Mouse (Mus musculus) midbrain, embryonic 10.5 days (tissue): ENCODE measurements around the gene Pdpk1. TPM values are rescaled to one million over a fixed set of nuclear protein-coding genes. Genes with fewer than 3 reads are reported as not detected.

Experiments used
- DNase-seq: peaks from one replicate; pipeline ENCODE4 v3.0.0-alpha.2; 2017; ENCODE audit warnings: low spot score
- H3K27ac ChIP-seq: fragments of 300-500 bp; sonication (generic); replicated peaks from 2 replicates; pipeline ENCODE4 v1.5.1; 2016; ENCODE audit warnings: mild to moderate bottlenecking
- H3K27me3 ChIP-seq: fragments of 300-500 bp; sonication (generic); 2 replicates; pipeline ENCODE4 v1.6.1; 2016; ENCODE audit warnings: low read depth, mild to moderate bottlenecking; ENCODE audit not compliant: poor library complexity, severe bottlenecking
- H3K36me3 ChIP-seq: fragments of 300-500 bp; sonication (generic); 2 replicates; pipeline ENCODE4 v1.6.1; 2016; ENCODE audit warnings: mild to moderate bottlenecking, moderate library complexity
- H3K4me1 ChIP-seq: fragments of 300-500 bp; sonication (generic); 2 replicates; pipeline ENCODE4 v1.6.1; 2016
- H3K4me3 ChIP-seq: fragments of 300-500 bp; sonication (generic); 2 replicates; pipeline ENCODE4 v1.5.1; 2016; ENCODE audit warnings: mild to moderate bottlenecking, moderate library complexity
- H3K9me3 ChIP-seq: fragments of 300-500 bp; sonication (generic); replicated peaks from 2 replicates; pipeline ENCODE4 v1.6.1; 2016; ENCODE audit warnings: mild to moderate bottlenecking
- WGBS: fragments of 180-500 bp; shearing (Covaris S2); methylation state at CpG from one replicate; pipeline ENCODE4 v1.1.7; 2016; 5-methylcytosine and 5-hydroxymethylcytosine counted together
- polyA plus RNA-seq: library from polyadenylated mRNA; unstranded; fragments of >200 nt; fragmentation: Nextera tagmentation; extraction: Ambion mirVana; gene quantifications from 2 replicates; pipeline ENCODE4 v1.2.1, GENCODE M21; 2016

The Pdpk1 gene
- polyA plus RNA-seq, 1 experiment from 2014 or later, result 31.5 TPM

DNA sequence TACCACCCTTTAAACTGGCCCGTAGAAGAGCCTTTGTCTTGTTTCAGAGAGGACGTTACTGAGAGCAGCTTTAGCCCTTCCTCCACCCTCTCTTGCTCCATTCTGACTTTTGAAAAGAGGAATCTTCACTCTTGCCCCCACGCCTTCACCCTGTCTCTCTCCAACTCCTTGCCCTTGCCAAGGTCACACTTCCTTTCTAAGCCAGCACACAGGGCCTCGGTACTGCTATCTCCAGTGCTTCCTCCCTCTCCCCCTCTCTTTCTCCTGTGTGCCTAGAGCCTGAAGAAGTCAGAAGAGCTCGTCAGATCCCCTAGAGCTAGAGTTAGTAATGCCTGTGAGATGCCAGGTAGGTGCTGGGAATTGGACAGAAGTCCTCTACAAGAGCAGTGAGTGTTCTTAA, 20.0 kb upstream of the Pdpk1 start:
- peaks cover 21% of the 10 kb centered on the region for H3K36me3 ChIP-seq
- H3K9me3 ChIP-seq, result no peaks in the 10 kb centered on the region
- WGBS, result 82% methylated on average over 5 of the region's 5 CpGs
- H3K27ac ChIP-seq, result no peak overlapping the region
- no peak overlapping the region for H3K4me3 ChIP-seq
- DNase-seq, result no peak
- no peaks in the 10 kb centered on the region for H3K27me3 ChIP-seq
- H3K4me1 ChIP-seq, result peaks cover 21% of the 10 kb centered on the region

DNA sequence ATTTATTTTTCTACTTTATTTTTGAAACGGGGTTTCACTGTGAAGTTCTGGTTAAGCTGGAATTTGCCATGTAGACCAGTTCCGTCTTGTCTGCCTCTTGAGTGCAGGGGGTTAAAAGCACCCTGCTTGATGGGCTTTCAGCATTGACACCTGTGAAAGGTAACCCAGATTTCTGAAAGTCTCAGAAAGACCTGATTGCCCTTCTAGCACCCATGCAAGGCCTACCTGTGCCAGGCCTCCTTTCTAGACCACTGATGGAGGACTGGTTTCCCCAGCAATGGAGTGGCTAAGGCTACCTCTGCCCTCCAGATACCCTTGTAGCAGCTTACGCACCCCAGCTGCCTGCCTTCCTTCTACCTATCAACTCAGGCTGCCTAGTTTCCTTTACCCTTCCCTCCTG, 19.4 kb upstream of the Pdpk1 start:
- Histone ChIP-seq H3K4me1 (peaks cover 21% of the 10 kb centered on the region), H3K36me3 (peaks cover 27% of the 10 kb centered on the region), H3K27me3 (no peaks in the 10 kb centered on the region), H3K4me3 (peak overlapping the region; percentile 90), H3K27ac (peak overlapping the region; percentile 100), H3K9me3 (no peaks in the 10 kb centered on the region)
- DNase-seq, result no peak
- WGBS, result 71% methylated on average over 3 of the region's 3 CpGs

DNA sequence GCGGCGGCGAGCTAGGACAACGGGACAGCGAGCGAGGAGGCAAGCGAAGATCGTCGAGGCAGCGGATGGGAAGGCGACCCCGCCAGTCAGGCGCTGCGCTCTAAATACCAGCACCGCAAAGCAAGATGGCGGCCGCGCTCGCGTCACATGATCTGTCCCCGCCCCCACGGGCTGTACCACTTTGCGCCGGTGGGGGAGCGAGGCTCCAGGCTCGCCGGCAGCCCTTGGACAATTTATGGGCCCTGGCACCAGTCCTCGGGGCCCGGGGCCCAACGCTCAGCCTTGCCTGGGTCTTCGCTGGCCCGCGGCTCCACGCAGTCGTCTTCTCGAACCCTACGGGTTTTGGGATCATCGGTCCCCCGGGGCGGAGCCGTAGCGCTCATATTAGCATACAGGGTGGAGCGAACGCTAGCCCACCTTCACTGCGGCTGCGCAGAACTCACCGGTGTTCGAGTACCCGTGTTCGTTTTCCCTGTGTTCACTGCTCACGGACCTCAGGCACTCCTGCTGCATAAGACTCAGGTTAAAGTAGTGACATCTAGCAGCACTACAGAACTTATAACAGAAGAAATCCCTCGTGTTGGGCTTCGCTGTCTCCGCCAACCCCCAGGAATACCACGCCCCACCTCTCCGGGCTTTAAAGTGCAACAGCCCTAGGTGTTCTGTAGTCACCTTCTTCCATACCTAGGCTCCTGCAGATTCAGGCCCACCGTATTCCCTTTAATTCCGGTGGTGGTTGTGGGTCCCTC, 18.8 kb upstream of the Pdpk1 start, which contains the start of gene Atp6v0c:
TSS of gene Atp6v0c (minus strand) at position 386 of the 749 bp plus-strand sequence.
- DNase-seq, result peak; percentile 95
- Histone ChIP-seq H3K36me3 (peaks cover 33% of the 10 kb centered on the region), H3K9me3 (no peaks in the 10 kb centered on the region), H3K4me3 (peak within 1 kb of the TSS; percentile 90), H3K27ac (peak within 1 kb of the TSS; percentile 100), H3K27me3 (no peaks in the 10 kb centered on the region), H3K4me1 (peaks cover 27% of the 10 kb centered on the region)
- 1% methylated on average over 58 of the region's 58 CpGs for WGBS

DNA sequence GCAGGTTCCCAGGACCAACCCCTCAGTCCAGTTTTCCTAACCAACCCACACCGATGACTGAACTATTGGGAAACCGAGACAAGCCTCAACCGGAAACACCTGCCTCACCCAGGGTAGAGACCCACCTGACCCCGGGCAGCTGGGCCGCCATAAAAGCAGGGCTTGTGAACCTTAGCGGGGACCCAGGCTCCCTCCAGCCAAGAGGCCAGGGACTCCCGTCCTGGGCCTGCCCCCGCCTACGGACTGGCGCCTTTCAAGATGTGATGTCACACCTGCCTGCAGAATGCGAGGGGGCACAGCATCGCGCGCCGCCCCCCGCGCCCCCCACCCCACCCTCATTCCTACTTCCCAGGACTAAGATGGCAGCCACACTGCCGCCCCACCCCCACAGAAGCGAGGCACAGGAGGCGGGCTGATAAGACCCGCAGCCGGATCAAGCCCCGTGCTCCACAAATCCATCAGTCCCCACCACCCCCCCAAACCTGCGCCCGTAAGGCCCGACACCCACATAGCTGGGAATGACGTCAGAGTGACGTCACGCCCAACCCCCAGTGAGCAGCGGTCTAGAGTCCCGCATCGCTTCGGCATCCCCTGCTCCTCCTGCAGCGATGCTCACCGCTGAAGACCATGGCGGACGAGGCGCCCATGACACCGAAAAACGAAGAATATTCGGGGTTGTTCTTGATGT, 18.0 kb upstream of the Pdpk1 start:
- Histone ChIP-seq H3K4me3 (peak overlapping the region; percentile 90), H3K9me3 (no peaks in the 10 kb centered on the region), H3K27me3 (no peaks in the 10 kb centered on the region), H3K36me3 (peaks cover 35% of the 10 kb centered on the region), H3K27ac (peak overlapping the region; percentile 100), H3K4me1 (peaks cover 28% of the 10 kb centered on the region)
- DNase-seq, result peak; percentile 71
- 1% methylated on average over 41 of the region's 41 CpGs for WGBS

DNA sequence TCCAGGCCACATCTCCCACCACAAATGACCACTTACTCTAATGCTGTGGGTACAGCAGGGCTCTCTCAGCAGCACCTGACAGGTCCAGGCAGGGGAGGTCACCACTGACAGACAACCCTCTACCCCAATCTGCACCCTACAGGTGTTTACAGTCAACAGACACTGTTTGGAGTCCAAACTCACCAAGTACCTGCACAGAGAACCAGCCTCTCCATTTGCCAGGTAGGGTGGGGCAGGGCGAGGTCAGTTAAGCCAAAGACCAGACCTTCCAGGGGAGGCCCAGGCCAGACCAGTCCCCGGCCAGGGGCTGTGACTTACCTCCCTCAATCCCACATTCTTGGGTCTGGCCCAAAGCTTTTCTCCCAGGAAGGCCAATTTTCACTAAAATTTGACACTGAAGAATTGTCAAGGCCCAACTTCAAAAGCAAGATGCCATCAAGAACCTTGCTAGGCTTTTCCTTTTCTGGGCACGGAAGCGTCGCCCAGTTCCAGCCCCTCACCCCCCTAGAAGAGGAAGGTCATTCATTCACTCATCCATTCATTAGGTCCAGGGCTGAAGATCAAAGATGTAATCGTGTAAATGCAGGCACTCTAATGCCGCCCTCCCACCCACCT, 17.3 kb upstream of the Pdpk1 start:
- peak overlapping the region; percentile 100 for H3K27ac ChIP-seq
- 71% methylated on average over 7 of the region's 7 CpGs for WGBS
- no peaks in the 10 kb centered on the region for H3K27me3 ChIP-seq
- H3K4me1 ChIP-seq, result peaks cover 33% of the 10 kb centered on the region
- H3K36me3 ChIP-seq, result peaks cover 35% of the 10 kb centered on the region
- H3K9me3 ChIP-seq, result no peaks in the 10 kb centered on the region
- peak overlapping the region; percentile 90 for H3K4me3 ChIP-seq
- DNase-seq, result no peak

DNA sequence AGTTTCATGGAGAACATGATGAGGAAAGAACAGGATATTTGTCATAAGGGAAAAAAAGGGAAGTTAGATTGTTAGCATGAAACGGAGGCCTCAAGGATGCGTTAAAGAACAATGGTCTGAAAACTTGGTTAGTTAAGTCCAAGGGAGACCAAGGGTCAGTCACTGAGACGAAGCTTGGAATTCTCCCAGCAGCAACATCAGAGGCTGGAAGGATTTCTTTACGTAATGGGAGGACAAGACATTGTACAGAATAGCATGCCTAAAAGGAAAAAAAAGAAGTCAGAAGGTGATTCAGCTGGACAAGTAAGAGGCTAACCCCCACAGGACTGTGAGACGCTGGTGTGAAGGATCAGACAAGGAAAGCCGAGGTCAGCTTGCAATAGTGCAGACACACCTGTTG, 16.4 kb upstream of the Pdpk1 start:
- peaks cover 41% of the 10 kb centered on the region for H3K4me1 ChIP-seq
- peaks cover 35% of the 10 kb centered on the region for H3K36me3 ChIP-seq
- no peaks in the 10 kb centered on the region for H3K9me3 ChIP-seq
- H3K27me3 ChIP-seq, result no peaks in the 10 kb centered on the region
- peak overlapping the region; percentile 90; the same call in 1 of the 2 replicates for H3K4me3 ChIP-seq
- 93% methylated on average over 6 of the region's 6 CpGs for WGBS
- no peak overlapping the region for H3K27ac ChIP-seq
- DNase-seq, result no peak

DNA sequence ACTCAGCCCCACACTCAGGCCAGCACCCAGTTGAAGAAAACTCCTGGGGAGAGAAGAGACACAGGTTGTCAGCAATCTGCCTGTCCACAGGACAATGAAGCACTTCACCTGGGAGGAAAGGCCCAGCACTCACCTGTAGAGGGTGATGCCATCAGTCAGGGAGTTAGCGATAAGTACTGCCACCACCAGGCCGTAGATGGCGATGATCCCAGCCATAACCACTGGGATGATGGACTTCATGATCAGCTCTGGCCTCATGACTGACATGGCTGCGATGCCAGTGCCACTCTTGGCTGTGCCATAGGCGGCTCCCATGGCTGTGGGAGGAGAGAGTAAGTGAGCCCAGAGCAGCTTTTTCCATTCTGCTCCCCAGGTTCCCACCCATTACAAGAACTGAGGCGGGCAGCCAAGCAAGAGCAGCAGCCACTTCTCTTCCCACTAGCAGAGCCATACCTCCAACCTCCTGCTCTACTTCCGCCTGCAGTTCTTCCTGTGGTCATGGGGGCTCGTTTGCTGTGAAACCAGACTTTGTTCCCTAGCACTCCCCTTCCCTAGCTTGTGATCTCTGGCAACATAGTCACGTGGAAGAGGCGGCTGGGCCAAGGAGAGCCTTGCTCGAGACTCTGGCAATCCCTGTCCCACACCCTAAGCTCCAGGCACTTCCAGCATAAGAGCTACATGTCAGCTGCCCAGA, 14.0 kb upstream of the Pdpk1 start:
- H3K27me3 ChIP-seq, result no peaks in the 10 kb centered on the region
- H3K27ac ChIP-seq, result no peak overlapping the region
- DNase-seq, result no peak
- H3K4me3 ChIP-seq, result no peak overlapping the region
- no peaks in the 10 kb centered on the region for H3K9me3 ChIP-seq
- H3K4me1 ChIP-seq, result peaks cover 35% of the 10 kb centered on the region
- peaks cover 35% of the 10 kb centered on the region for H3K36me3 ChIP-seq
- WGBS, result 82% methylated on average over 11 of the region's 11 CpGs

DNA sequence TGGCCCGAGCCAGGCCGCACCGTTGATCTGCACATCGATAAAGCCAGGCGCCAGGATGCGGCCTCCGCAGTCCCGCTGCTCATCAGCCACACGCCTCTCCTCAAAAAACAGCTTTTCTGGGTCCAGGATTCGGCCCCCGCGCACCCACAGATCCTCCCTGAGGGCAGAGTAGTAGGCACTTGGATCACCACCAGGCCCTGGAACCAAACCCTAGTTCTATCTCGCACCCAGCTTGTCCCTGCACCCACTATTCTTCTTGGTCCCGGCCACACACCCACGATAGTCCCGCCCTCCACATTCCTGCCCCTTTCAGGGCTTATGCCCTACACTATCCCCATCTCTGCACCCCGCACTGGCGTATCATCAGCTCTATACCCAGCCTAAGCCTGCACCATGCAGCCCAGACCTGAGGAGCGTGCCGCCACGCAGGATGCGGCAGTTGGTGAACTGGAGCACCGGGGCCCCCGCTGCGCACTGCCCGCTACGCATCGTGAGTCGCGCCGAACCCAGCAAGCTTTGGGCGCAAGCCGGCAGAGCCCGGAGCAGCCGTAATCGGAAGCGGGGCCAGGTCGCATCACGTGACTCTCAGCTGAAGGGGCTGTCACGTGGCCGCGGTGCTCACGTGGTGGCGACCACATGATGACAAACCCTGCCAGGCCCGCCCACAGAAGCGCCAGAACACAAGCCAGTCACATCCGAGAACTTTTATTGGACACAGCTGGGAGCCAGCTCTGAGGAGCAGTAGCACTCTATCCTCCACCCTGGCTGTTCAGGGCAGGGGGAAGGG, 12.6 kb upstream of the Pdpk1 start, which contains the start of gene Amdhd2:
TSS of gene Amdhd2 (minus strand) at position 591 of the 787 bp plus-strand sequence.
- H3K9me3 ChIP-seq, result no peaks in the 10 kb centered on the region
- peak within 1 kb of the TSS; percentile 84 for H3K4me3 ChIP-seq
- no peaks in the 10 kb centered on the region for H3K27me3 ChIP-seq
- H3K27ac ChIP-seq, result peak within 1 kb of the TSS; percentile 86
- WGBS, result 1% methylated on average over 47 of the region's 47 CpGs
- H3K36me3 ChIP-seq, result peaks cover 35% of the 10 kb centered on the region
- DNase-seq, result peak; percentile 98
- H3K4me1 ChIP-seq, result peaks cover 32% of the 10 kb centered on the region

DNA sequence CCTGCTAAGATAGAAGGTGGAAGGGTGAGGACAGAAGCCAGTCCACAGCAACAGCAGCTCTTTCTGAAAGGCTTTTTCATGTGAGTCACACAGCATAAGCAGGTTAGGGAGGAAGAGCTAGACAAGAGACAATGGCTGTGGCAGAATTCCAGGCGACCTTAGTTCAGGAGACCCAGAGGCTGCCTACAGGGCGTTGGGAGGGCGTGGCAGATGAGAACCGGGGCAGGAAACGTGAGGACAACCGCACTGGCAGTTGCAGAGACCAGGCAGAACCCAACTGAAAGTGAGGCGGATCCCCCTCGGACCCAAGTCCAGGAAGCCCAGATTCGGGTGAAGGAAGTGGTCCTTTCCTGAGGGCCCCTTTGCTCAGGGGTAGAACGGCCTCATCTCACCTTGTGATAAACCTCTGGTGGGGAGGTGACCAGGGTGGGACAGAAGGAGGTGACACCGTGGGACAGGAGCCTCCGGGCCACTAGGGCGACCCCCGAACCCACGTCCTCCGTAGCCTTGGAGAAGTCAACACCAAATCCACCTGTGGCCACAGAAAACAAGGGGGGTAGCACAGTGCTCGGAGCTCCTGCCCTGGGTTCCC, 12.0 kb upstream of the Pdpk1 start:
- H3K4me1 ChIP-seq, result peaks cover 25% of the 10 kb centered on the region
- WGBS, result 34% methylated on average over 17 of the region's 17 CpGs
- peak overlapping the region; percentile 84 for H3K4me3 ChIP-seq
- H3K9me3 ChIP-seq, result no peaks in the 10 kb centered on the region
- no peaks in the 10 kb centered on the region for H3K27me3 ChIP-seq
- H3K36me3 ChIP-seq, result peaks cover 35% of the 10 kb centered on the region
- no peak for DNase-seq
- H3K27ac ChIP-seq, result peak overlapping the region; percentile 86

DNA sequence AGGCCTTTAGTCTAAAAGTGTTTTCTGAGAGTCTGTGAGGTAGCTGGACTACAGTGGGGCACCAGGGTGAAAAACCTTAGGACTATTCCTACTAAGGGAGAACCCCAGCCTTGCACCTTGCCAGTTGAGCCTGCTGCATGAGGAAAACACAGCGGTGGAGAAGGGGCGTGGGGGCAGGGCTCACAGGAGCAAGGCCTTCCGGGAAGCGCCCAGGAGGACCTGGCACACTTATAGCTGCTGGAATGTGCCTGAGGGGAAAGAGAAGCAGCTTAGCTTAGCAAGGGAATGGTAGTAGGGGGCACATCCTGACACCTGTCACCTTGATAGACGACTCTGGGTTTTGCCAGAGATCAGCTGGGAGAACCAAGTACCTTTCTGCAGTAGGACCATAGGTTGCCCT, 10.7 kb upstream of the Pdpk1 start:
- peaks cover 20% of the 10 kb centered on the region for H3K4me1 ChIP-seq
- no peak for DNase-seq
- WGBS, result 84% methylated on average over 5 of the region's 5 CpGs
- no peak overlapping the region for H3K27ac ChIP-seq
- H3K27me3 ChIP-seq, result no peaks in the 10 kb centered on the region
- no peaks in the 10 kb centered on the region for H3K9me3 ChIP-seq
- 0 out of 2 replicates have a peak overlapping the region, but pooled peaks have one; percentile 0 for H3K4me3 ChIP-seq
- H3K36me3 ChIP-seq, result peaks cover 34% of the 10 kb centered on the region

DNA sequence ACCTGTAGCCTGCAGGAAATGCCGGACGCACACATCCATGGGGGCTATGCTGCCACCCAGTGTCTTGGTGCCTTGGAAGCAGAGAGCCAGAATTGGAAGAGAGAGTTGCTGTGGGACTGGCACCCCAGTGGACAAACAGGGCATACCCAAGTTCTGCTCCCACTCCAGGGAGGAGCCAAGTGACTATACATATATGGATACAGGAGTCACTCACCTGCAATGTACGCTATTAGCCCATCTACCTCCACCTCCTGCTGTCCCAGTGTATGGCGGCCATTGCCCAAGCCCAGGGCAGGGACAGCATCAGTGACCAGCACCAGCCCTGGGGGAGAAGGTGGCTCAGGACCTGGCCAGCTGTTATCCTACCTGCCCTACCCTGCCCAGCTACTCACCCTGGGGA, 6.8 kb upstream of the Pdpk1 start:
- no peak for DNase-seq
- H3K36me3 ChIP-seq, result peaks cover 27% of the 10 kb centered on the region
- WGBS, result 94% methylated on average over 4 of the region's 4 CpGs
- peaks cover 6% of the 10 kb centered on the region for H3K4me1 ChIP-seq
- no peaks in the 10 kb centered on the region for H3K27me3 ChIP-seq
- no peak overlapping the region for H3K27ac ChIP-seq
- H3K9me3 ChIP-seq, result no peaks in the 10 kb centered on the region
- no peak overlapping the region for H3K4me3 ChIP-seq
